Mouse (Mus musculus): Measurements from ENCODE around the gene Arhgap42.

DNA sequence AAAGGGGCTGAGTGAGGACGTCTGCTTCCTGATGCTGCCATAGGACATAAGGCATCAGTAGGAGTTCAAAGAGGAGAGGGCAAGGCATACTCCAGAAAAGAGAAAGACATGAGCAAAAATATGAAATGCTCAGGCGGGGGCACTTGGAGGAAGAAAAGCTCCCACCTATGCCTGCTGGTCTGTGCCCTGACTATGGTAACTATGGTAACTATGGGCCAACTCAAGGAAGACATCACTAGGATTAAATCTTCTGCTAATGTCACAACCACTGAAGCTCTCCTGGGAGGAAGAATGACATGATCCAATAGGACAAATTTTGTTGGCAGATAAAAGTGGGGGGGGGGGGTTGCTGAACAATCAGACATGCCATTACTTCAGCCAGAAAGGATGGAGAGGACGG, 124.6 kb downstream of the Arhgap42 start:
- TF ChIP-seq CTCF (conservative IDR thresholded peaks at IDR 0.05; ENCODE audit: low read length) = no peak
- TF ChIP-seq NANOG (IDR thresholded peaks at IDR 0.05; ENCODE audit: borderline replicate concordance, low read length) = no peak

Measured in E14TG2a.4 (cell line).